Comparison of ENCODE assay signal across 13 mouse cellular contexts in genomic region chr5:113945126-113945525, GRCm38 (mm10). TPM values are rescaled to one million over a fixed set of nuclear protein-coding genes. Genes with fewer than 3 reads are reported as not detected.
A peak's percentile ranks its signal among the peaks of the same experiment; 100 is the strongest.
DNase-seq lines count a peak whose midpoint lies in the region; TF ChIP-seq lines count a peak whose summit lies in the region.
"Had no signal": no experiment of that assay in that cellular context is flagged by ENCODE, and none has a peak within 500 bp of the region (broad histone marks: within the 10 kb centered on the region; RNA-seq: fewer than 3 reads in every experiment).

No protein-coding gene starts in this region.

- WGBS in bone marrow, adult 2 months: 17% methylated on average over 6 of the region's 6 CpGs

- peak overlapping the region; percentile 65 for H3K27ac ChIP-seq in bone marrow, adult 2 months (ENCODE audit: control insufficient read depth, insufficient read depth, low read depth, low read length, poor library complexity)
- H3K27ac ChIP-seq: embryonic facial prominence, embryonic 12.5 days; heart, embryonic 10.5 days; limb, embryonic 13.5 days had no signal

- H3K4me1 ChIP-seq in bone marrow, adult 2 months (ENCODE audit: control insufficient read depth, insufficient read depth, low read length): peaks cover 1% of the 10 kb centered on the region; the same call in 1 of the 2 replicates
- H3K4me1 ChIP-seq: embryonic facial prominence, embryonic 12.5 days; limb, embryonic 13.5 days had no signal

- TF ChIP-seq CTCF in bone marrow, adult 2 months (IDR thresholded peaks at IDR 0.05; ENCODE audit: control insufficient read depth, insufficient read depth, low read length): no peak

- peak overlapping the region; percentile 45 for H3K4me3 ChIP-seq in bone marrow, adult 2 months (replicated peaks; ENCODE audit: control insufficient read depth, low read depth, low read length)
- H3K4me3 ChIP-seq: embryonic facial prominence, embryonic 12.5 days; heart, embryonic 10.5 days; limb, embryonic 13.5 days had no signal

- TF ChIP-seq POLR2A in bone marrow, adult 2 months (IDR thresholded peaks at IDR 0.05; ENCODE audit: borderline replicate concordance, control insufficient read depth, low read depth, low read length): no peak

- peak; percentile 81 for DNase-seq in layer of hippocampus, adult 9-11 months
- DNase-seq in layer of hippocampus, postnatal 10 days (ENCODE audit: low spot score in 2 of 2): no peak
- DNase-seq in liver (peak; percentile 38), MN1 (ENCODE audit: low spot score) (no peak)
- DNase-seq in monocyte, adult 2 months (ENCODE audit: low read depth in 1 of 2, low spot score in 2 of 2): peak; percentile 79 to 85
- DNase-seq in urinary bladder, postnatal 4 days (ENCODE audit: low spot score in 2 of 2): no peak
- DNase-seq: kidney, postnatal 36 days had no signal

RNA-seq across cellular contexts. Expression of gene Coro1c, which starts 36.6 kb away (rescaled TPM):
- total RNA-seq in layer of hippocampus, postnatal 10 days (2021): 100 to 1,000 TPM; 104 TPM
- 26.5 and 52.7 TPM in 2 replicates for polyA plus RNA-seq in bone marrow, adult 2 months (2011; ENCODE audit: insufficient read depth, insufficient read length, low replicate concordance, missing spikeins)

RNA-seq across cellular contexts. Expression of gene Ssh1, which starts 48.6 kb away (rescaled TPM):
- total RNA-seq in layer of hippocampus, postnatal 10 days (2021): 10 to 100 TPM; 25.7 to 27.1 TPM
- polyA plus RNA-seq in bone marrow, adult 2 months (2011; ENCODE audit: insufficient read depth, insufficient read length, low replicate concordance, missing spikeins): 13.0 and 14.4 TPM in 2 replicates

RNA-seq across cellular contexts. Expression of gene Dao, which starts 58.4 kb away (rescaled TPM):
- total RNA-seq in layer of hippocampus, postnatal 10 days (2021): not detected
- 1.6 TPM in 1 of 2 replicates, not detected in the other for polyA plus RNA-seq in bone marrow, adult 2 months (2011; ENCODE audit: insufficient read depth, insufficient read length, low replicate concordance, missing spikeins)
- polyA plus RNA-seq: embryonic facial prominence, embryonic 12.5 days; heart, embryonic 10.5 days; hindbrain, embryonic 16.5 days; limb, embryonic 13.5 days; midbrain, embryonic 16.5 days had no signal

Comparison
In these comparisons a context has a peak if more than half of its experiments do, and no peak if none do; other contexts are left out.
1. DNase-seq: peak in layer of hippocampus, adult 9-11 months (single experiment), liver (single experiment) and monocyte, adult 2 months (2 of 2); none in layer of hippocampus, postnatal 10 days (0 of 2), urinary bladder, postnatal 4 days (0 of 2) and MN1 (single experiment).